Mouse (Mus musculus): ENCODE measurements around the gene Arl14.

Arl14 gene

GRCm38 (mm10) chr3:69221806-69222501 is at the start of gene Arl14:
TSS of gene Arl14 (plus strand) at chr3:69222419.
- in situ Hi-C loops (cut with MboI; ENCODE audit: low pct_unique_long_range_greater_than_20kb in 1 of 2, low sequenced_read_pairs in 2 of 2, unreplicated experiment in 1 of 2) = no loop called here

DNA sequence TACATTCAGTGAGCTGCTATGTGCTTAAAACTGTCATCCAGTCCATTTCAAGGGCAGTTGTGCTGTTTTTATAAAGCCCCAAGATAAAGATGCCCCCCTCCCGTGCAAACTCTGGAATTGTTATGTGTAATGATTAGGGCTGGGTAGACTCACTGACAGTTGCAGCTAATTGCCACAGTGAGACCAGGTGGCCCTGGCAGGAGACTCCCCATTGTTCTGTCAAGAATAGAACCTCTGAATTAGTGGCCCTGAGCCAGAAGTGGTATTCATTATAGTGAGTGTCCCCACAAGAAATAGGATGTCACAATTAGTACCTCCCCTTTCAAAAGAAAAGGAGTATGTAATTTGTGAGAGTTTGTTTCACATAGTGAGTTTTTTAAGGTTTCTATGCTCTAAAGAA is 47.0 kb upstream of the Arl14 start:
- in situ Hi-C loops (cut with MboI; ENCODE audit: low pct_unique_long_range_greater_than_20kb in 1 of 2, low sequenced_read_pairs in 2 of 2, unreplicated experiment in 1 of 2) = no loop called here

GRCm38 (mm10) chr3:69177168-69177797 is 44.9 kb upstream of the Arl14 start:
- in situ Hi-C loops (cut with MboI; ENCODE audit: low pct_unique_long_range_greater_than_20kb in 1 of 2, low sequenced_read_pairs in 2 of 2, unreplicated experiment in 1 of 2) = no loop called here

DNA sequence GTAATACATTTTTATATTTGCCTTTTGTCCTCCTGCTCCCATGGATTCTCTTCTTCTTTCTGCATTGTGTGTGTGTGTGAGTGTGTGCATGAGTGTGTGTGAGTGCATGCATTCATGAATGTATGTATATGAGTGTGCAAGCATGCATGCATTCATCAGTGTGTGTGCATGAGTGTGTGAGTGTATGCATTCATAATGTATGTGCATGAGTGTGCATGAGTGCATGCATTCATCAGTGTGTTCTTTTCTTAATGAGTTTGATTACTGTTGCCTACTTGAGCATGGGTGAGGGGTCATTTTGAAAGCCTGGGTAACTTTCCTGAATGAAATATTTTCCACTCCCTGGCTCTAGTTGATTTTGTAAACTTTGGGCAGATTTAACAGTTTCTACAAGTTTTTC is 44.3 kb upstream of the Arl14 start:
- in situ Hi-C loops (cut with MboI; ENCODE audit: low pct_unique_long_range_greater_than_20kb in 1 of 2, low sequenced_read_pairs in 2 of 2, unreplicated experiment in 1 of 2) = no loop called here

DNA sequence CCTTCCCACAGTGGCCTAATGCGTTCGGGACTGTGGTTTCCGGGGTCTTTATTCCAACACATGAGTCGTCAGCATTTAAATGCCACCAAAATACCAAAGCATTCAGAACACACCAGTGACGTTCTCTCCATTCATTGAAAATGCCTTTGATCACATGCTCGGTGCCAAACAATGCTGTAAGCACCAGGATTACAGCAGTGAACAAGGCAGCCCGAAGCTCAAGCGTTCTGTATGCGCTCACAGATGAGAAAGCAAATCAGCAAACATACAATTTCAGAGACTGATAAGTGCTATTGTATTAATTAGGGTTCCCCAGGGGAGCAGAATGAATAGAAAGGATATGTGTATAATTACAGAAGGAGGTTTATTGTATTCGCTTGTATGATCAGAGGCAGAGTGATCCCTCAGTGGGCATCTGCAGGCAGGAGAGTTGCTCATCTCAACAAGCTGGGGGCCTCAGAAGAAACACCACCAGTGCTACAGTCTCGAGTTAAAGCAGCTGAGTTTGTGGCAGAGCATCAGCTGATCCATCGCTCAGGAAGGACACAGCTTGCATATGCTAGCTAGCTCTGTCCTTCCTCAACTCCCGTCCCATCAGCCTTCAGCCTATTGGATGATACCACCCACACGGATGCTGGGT is 43.7 kb upstream of the Arl14 start:
- in situ Hi-C loops (cut with MboI; ENCODE audit: low pct_unique_long_range_greater_than_20kb in 1 of 2, low sequenced_read_pairs in 2 of 2, unreplicated experiment in 1 of 2) = no loop called here

DNA sequence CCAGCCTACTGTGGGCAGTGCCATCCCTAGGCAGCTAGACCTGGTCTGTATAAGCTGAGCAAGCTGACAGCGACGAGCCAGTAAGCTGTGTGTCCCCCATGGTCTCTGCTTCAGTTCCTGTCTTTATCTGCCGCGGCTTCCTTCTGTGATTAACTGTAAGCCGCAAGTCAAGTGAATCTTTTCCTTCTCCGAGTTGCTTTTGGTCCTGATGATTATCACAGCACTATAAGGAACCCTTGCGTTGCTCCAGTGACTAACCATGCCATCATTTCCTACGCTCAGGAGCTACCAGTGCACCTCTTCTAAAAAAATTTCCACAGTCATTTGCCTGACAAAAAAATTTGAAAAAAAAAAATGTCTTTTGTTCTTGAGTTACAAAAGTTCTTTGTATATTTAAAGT is 40.7 kb upstream of the Arl14 start:
- in situ Hi-C loops (cut with MboI; ENCODE audit: low pct_unique_long_range_greater_than_20kb in 1 of 2, low sequenced_read_pairs in 2 of 2, unreplicated experiment in 1 of 2) = no loop called here

DNA sequence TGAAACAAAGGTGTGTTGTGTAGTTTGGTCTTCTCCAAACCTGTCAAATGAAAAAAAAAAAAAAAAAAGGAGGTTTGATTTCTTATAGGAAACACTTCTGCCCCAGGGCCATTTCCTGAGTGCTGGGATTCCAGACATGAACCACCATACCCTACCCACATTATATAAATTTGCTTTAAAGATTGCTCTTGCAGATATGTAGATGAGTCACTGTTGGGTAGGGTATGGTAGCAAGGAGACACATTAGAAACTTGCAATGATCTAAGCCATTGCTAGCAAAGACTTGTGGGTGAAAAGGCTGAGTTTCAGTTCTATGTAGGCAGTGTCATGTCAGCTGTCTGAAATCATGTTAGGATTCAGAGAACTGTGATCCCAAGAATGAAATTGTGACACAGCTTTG is 40.0 kb upstream of the Arl14 start:
- in situ Hi-C loops (cut with MboI; ENCODE audit: low pct_unique_long_range_greater_than_20kb in 1 of 2, low sequenced_read_pairs in 2 of 2, unreplicated experiment in 1 of 2) = no loop called here

DNA sequence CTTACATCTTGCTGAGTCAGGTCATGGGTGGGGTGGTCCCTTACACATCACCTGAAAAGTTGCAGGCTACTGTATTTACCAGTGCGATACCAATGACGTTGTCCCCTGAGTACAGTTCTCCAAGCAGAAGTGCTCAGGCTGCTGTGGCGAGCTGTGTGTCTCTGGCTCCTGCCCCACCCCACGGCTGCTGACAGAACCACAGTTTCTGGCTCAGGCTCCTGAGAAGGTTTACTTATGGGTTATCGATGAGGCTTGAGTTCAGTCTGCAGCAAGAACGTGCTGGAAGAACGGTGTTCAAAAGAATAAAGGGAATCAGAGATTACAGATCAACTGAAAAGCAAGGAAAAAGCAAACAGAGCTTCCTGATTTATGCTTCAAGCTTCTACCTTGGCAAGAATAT is 37.0 kb upstream of the Arl14 start:
- in situ Hi-C loops (cut with MboI; ENCODE audit: low pct_unique_long_range_greater_than_20kb in 1 of 2, low sequenced_read_pairs in 2 of 2, unreplicated experiment in 1 of 2) = no loop called here

DNA sequence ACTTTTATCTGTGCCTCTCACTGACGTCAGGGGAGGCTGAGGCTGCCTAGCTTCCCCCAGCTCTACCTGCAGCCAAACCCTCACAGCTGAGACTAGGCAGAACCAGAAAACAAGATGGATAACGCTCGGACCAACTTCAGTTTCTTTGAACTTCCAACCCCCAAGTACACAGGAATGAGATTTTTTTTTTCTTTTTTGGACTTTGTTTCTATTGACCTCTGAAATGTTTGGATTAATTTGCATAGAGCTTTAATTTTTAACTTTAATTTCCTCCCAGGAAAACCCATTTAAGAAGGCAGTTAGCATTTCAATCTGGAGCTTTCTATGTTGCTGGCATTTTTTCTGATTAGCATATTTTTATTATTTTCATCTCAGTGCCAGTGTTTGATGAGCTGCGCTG is 36.2 kb upstream of the Arl14 start:
- in situ Hi-C loops (cut with MboI; ENCODE audit: low pct_unique_long_range_greater_than_20kb in 1 of 2, low sequenced_read_pairs in 2 of 2, unreplicated experiment in 1 of 2) = no loop called here

- in situ Hi-C loops (cut with MboI; ENCODE audit: low pct_unique_long_range_greater_than_20kb in 1 of 2, low sequenced_read_pairs in 2 of 2, unreplicated experiment in 1 of 2) = no loop called here
Observed at GRCm38 (mm10) chr3:69186643-69187042, 35.6 kb upstream of the Arl14 start.

DNA sequence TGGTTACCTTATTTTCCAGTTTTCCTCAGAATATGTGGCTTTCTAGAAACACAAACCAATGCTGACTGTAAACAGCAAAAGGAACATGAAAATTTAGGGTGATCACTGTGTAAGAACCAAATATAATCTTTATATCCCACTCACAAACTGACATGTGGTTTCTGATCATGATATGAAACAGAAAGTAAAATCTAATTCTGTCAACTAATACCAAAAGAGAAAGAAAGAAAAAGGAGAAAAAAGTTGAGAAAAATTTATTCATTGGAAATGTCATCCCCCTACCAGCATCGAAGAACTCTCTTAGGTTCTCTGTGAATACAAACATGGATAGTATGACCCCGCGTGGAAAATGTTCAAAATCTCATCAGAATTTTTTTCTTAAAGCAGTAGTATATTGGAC is 29.2 kb upstream of the Arl14 start:
- in situ Hi-C loops (cut with MboI; ENCODE audit: low pct_unique_long_range_greater_than_20kb in 1 of 2, low sequenced_read_pairs in 2 of 2, unreplicated experiment in 1 of 2) = no loop called here

GRCm38 (mm10) chr3:69194496-69194895 is 27.7 kb upstream of the Arl14 start:
- in situ Hi-C loops (cut with MboI; ENCODE audit: low pct_unique_long_range_greater_than_20kb in 1 of 2, low sequenced_read_pairs in 2 of 2, unreplicated experiment in 1 of 2) = no loop called here

- in situ Hi-C loops (cut with MboI; ENCODE audit: low pct_unique_long_range_greater_than_20kb in 1 of 2, low sequenced_read_pairs in 2 of 2, unreplicated experiment in 1 of 2) = no loop called here
Observed at GRCm38 (mm10) chr3:69195251-69195650, 27.0 kb upstream of the Arl14 start.

GRCm38 (mm10) chr3:69198098-69198497 is 24.1 kb upstream of the Arl14 start:
- in situ Hi-C loops (cut with MboI; ENCODE audit: low pct_unique_long_range_greater_than_20kb in 1 of 2, low sequenced_read_pairs in 2 of 2, unreplicated experiment in 1 of 2) = no loop called here

- in situ Hi-C loops (cut with MboI; ENCODE audit: low pct_unique_long_range_greater_than_20kb in 1 of 2, low sequenced_read_pairs in 2 of 2, unreplicated experiment in 1 of 2) = no loop called here
Observed at GRCm38 (mm10) chr3:69200251-69200650, 22.0 kb upstream of the Arl14 start.

- in situ Hi-C loops (cut with MboI; ENCODE audit: low pct_unique_long_range_greater_than_20kb in 1 of 2, low sequenced_read_pairs in 2 of 2, unreplicated experiment in 1 of 2) = no loop called here
Observed at GRCm38 (mm10) chr3:69201206-69201605, 21.0 kb upstream of the Arl14 start.

GRCm38 (mm10) chr3:69202876-69203275 is 19.3 kb upstream of the Arl14 start:
- in situ Hi-C loops (cut with MboI; ENCODE audit: low pct_unique_long_range_greater_than_20kb in 1 of 2, low sequenced_read_pairs in 2 of 2, unreplicated experiment in 1 of 2) = no loop called here

DNA sequence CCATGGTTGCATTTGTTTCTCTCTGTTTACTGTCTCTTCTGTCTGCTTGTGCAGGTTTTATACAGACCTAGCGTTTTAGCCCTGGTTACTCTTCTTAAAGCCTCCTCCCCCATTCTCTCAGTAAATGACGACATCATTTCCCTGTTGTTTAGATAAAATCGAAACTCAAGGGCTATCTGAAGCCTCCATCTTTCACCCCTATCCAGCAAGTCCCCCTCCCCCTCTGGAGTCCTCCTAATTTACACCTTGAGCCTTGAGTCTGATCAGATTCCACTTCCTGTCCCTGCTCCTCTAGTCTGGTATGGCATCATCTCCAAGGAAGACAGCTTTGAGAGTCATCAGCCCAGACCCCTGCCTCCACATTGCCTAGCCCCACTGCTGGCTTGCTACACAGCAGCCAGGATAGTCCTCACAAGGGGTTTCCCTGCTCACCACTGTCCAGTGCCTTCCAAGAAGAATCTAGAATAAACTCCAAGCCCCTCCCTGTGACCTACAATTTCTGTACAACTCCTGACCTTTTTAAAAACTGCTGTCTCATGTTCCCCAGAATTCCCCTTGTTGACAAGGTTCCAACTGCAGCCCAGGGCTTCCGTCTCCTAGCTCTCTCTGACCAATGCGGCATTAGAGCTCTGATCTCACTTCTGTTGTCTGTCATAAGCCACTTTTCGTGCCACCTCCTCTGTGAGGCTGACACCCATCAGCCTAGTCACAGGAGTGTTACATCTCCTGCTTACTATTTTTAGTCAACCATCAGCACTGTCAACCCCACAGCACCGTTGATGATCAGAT is 16.8 kb upstream of the Arl14 start:
- in situ Hi-C loops (cut with MboI; ENCODE audit: low pct_unique_long_range_greater_than_20kb in 1 of 2, low sequenced_read_pairs in 2 of 2, unreplicated experiment in 1 of 2) = no loop called here

DNA sequence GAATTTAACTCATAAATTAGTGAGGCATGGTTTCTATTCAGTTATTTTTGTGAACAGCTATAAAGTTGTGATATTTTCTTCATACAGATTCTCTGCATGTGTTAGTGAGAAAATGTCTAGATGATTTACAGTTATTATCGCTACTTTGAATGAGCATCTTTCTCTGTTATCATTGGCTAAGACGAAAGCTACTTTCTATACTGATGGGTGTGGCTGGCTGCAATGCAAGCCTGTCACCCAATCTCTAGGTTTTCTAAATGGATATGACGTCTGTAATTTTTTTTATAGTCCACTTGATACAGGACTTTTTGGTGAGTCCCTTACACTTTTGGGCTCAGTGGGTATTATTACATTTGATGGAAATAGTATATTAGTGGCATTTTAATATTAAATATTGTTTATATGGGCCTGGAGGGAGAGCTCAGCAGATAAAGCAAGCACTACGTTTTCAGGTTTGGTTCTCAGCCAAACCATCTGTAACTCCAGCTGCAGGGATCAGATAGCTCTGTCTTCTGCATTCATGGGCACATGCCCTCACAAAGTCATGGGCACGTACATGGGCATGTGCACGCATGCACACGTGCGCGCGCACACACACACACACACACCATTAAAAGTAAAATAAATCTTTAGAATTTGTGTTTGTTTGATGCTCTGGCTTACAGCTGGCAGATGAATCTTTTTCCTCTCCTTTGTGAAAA is 15.9 kb upstream of the Arl14 start:
- in situ Hi-C loops (cut with MboI; ENCODE audit: low pct_unique_long_range_greater_than_20kb in 1 of 2, low sequenced_read_pairs in 2 of 2, unreplicated experiment in 1 of 2) = no loop called here

Data from mouse embryonic stem cell (cell line).